Mouse (Mus musculus) heart, adult 18-20 months (tissue): Measurements from ENCODE around the gene Abcf3. TPM values are rescaled to one million over a fixed set of nuclear protein-coding genes. Genes with fewer than 3 reads are reported as not detected.

ENCODE experiments used
- DNase-seq, 2 experiments: peaks; one replicate each; pipeline ENCODE4 v3.0.0; 2021 to 2022; ENCODE audit warnings: mixed read lengths in 1 of 2
- total RNA-seq, 2 experiments: library from RNA; stranded (reverse); gene quantifications; 2 replicates each; pipeline ENCODE4 v1.2.3; 2021

Gene Abcf3
- total RNA-seq, 2 experiments from 2014 or later = 61.7 to 70.2 TPM

- DNase-seq = no peak
Observed at GRCm38 (mm10) chr16:20540438-20540837, 7.9 kb upstream of the Abcf3 start.

- no peak for DNase-seq
Observed at GRCm38 (mm10) chr16:20545696-20546095, 2.7 kb upstream of the Abcf3 start.

- DNase-seq = no peak
Observed at GRCm38 (mm10) chr16:20547423-20547822, 954 bp upstream of the Abcf3 start.

GRCm38 (mm10) chr16:20549161-20549560 lies 784 bp downstream of the Abcf3 start:
- no peak for DNase-seq

- DNase-seq = no peak
Observed at GRCm38 (mm10) chr16:20551691-20552090, 3.3 kb downstream of the Abcf3 start.

GRCm38 (mm10) chr16:20552594-20552993 lies 4.2 kb downstream of the Abcf3 start:
- no peak for DNase-seq

GRCm38 (mm10) chr16:20555000-20555399 lies 6.6 kb downstream of the Abcf3 start:
- DNase-seq = no peak

GRCm38 (mm10) chr16:20557381-20557780 lies 9.0 kb downstream of the Abcf3 start:
- no peak for DNase-seq

- no peak for DNase-seq
Observed at GRCm38 (mm10) chr16:20565075-20565474, 16.7 kb downstream of the Abcf3 start.

- DNase-seq = no peak
Observed at GRCm38 (mm10) chr16:20589366-20589938, 41.1 kb downstream of the Abcf3 start, which contains the start of gene Vwa5b2. Vwa5b2 (plus strand) TSS chr16:20589471.

- DNase-seq = peak in 1 of 2 experiments; percentile 13
Observed at GRCm38 (mm10) chr16:20589939-20590679, 41.7 kb downstream of the Abcf3 start.

- DNase-seq = no peak
Observed at GRCm38 (mm10) chr16:20590680-20591038, 42.3 kb downstream of the Abcf3 start.

- no peak for DNase-seq
Observed at GRCm38 (mm10) chr16:20591076-20591705, 42.8 kb downstream of the Abcf3 start.

- DNase-seq = no peak
Observed at GRCm38 (mm10) chr16:20595060-20595673, 46.8 kb downstream of the Abcf3 start.

- DNase-seq = no peak
Observed at GRCm38 (mm10) chr16:20595737-20596136, 47.4 kb downstream of the Abcf3 start.

- no peak for DNase-seq
Observed at GRCm38 (mm10) chr16:20596687-20597441, 48.5 kb downstream of the Abcf3 start.

- no peak for DNase-seq
Observed at GRCm38 (mm10) chr16:20600511-20600910, 52.1 kb downstream of the Abcf3 start.

GRCm38 (mm10) chr16:20604705-20605104 lies 56.3 kb downstream of the Abcf3 start:
- no peak for DNase-seq

- peak; percentile 73 to 86 for DNase-seq
Observed at GRCm38 (mm10) chr16:20610501-20611356, 62.4 kb downstream of the Abcf3 start.
